Mouse (Mus musculus): ENCODE measurements around the gene Ppp2r3a. TPM values are rescaled to one million over a fixed set of nuclear protein-coding genes. Genes with fewer than 3 reads are reported as not detected.

Gene Ppp2r3a
- polyA plus RNA-seq (2015; fragmentation: Nextera tagmentation; extraction: Ambion mirVana): 16.4 and 17.5 TPM in 2 replicates

GRCm38 (mm10) chr9:101251644-101252337 lies at the start of gene Ppp2r3a:
Gene Ppp2r3a (minus strand): TSS chr9:101251795.
- ATAC-seq (replicated peaks; ENCODE audit: low FRiP score): peak; percentile 95

GRCm38 (mm10) chr9:101300441-101300935 lies 48.9 kb upstream of the Ppp2r3a start:
- no peak overlapping the region for H3K4me3 ChIP-seq (replicated peaks)
- 79% methylated on average over 4 of the region's 4 CpGs for WGBS

More at GRCm38 (mm10) chr9:101251644-101252337, at the start of gene Ppp2r3a:
- Histone ChIP-seq H3K4me2 (peak within 1 kb of the TSS; percentile 70), H3K4me3 (replicated peaks) (peak within 1 kb of the TSS; percentile 89), H3K27me3 (no peaks in the 10 kb centered on the region), H3K4me1 (peaks cover 27% of the 10 kb centered on the region), H3K9ac (peak within 1 kb of the TSS; percentile 87), H3K36me3 (no peaks in the 10 kb centered on the region), H3K27ac (peak within 1 kb of the TSS; percentile 98), H3K9me3 (replicated peaks) (no peaks in the 10 kb centered on the region)
- WGBS: 1% methylated on average over 29 of the region's 50 CpGs

GRCm38 (mm10) chr9:101291676-101292660 lies 40.4 kb upstream of the Ppp2r3a start:
- no peaks in the 10 kb centered on the region for H3K36me3 ChIP-seq
- peaks cover 6% of the 10 kb centered on the region; the same call in 1 of the 2 replicates for H3K4me1 ChIP-seq
- no peak overlapping the region for H3K27ac ChIP-seq
- H3K9me3 ChIP-seq (replicated peaks): no peaks in the 10 kb centered on the region
- no peak overlapping the region for H3K9ac ChIP-seq
- no peak overlapping the region for H3K4me2 ChIP-seq
- ATAC-seq (replicated peaks; ENCODE audit: low FRiP score): no peak
- no peaks in the 10 kb centered on the region for H3K27me3 ChIP-seq
- WGBS: 77% methylated on average over 19 of the region's 19 CpGs
- H3K4me3 ChIP-seq (replicated peaks): no peak overlapping the region

More at GRCm38 (mm10) chr9:101300441-101300935, 48.9 kb upstream of the Ppp2r3a start:
- H3K9ac ChIP-seq: no peak overlapping the region
- H3K36me3 ChIP-seq: no peaks in the 10 kb centered on the region
- H3K4me1 ChIP-seq: no peaks in the 10 kb centered on the region
- 0 out of 2 replicates have a peak, but pooled peaks have one; percentile 29 for ATAC-seq (replicated peaks; ENCODE audit: low FRiP score)
- H3K27ac ChIP-seq: peak overlapping the region; percentile 41; the same call in 1 of the 2 replicates
- no peaks in the 10 kb centered on the region for H3K27me3 ChIP-seq
- H3K9me3 ChIP-seq (replicated peaks): no peaks in the 10 kb centered on the region
- H3K4me2 ChIP-seq: no peak overlapping the region

- 0 out of 2 replicates have a peak overlapping the region, but pooled peaks have one; percentile 78 for H3K27ac ChIP-seq
- WGBS: 72% methylated on average over 1 of the region's 1 CpGs
- no peak for ATAC-seq (replicated peaks; ENCODE audit: low FRiP score)
- no peak overlapping the region for H3K9ac ChIP-seq
- no peaks in the 10 kb centered on the region for H3K36me3 ChIP-seq
- peaks cover 6% of the 10 kb centered on the region; the same call in 1 of the 2 replicates for H3K4me1 ChIP-seq
- no peak overlapping the region for H3K4me2 ChIP-seq
- no peaks in the 10 kb centered on the region for H3K27me3 ChIP-seq
- no peaks in the 10 kb centered on the region for H3K9me3 ChIP-seq (replicated peaks)
- no peak overlapping the region for H3K4me3 ChIP-seq (replicated peaks)
Observed at GRCm38 (mm10) chr9:101290876-101291275, 39.3 kb upstream of the Ppp2r3a start.

GRCm38 (mm10) chr9:101289750-101290149 lies 38.2 kb upstream of the Ppp2r3a start:
- Histone ChIP-seq H3K36me3 (no peaks in the 10 kb centered on the region), H3K27ac (peak overlapping the region; percentile 78), H3K9me3 (replicated peaks) (no peaks in the 10 kb centered on the region), H3K4me3 (replicated peaks) (peak overlapping the region; percentile 11; the same call in 1 of the 2 replicates), H3K9ac (no peak overlapping the region), H3K4me1 (peaks cover 6% of the 10 kb centered on the region; the same call in 1 of the 2 replicates), H3K4me2 (0 out of 2 replicates have a peak overlapping the region, but pooled peaks have one; percentile 20), H3K27me3 (no peaks in the 10 kb centered on the region)
- no peak for ATAC-seq (replicated peaks; ENCODE audit: low FRiP score)
- 76% methylated on average over 11 of the region's 11 CpGs for WGBS

- H3K36me3 ChIP-seq: no peaks in the 10 kb centered on the region
- H3K4me2 ChIP-seq: peak overlapping the region; percentile 20
- 83% methylated on average over 14 of the region's 14 CpGs for WGBS
- H3K4me3 ChIP-seq (replicated peaks): no peak overlapping the region
- peaks cover 6% of the 10 kb centered on the region; the same call in 1 of the 2 replicates for H3K4me1 ChIP-seq
- H3K9me3 ChIP-seq (replicated peaks): no peaks in the 10 kb centered on the region
- ATAC-seq (replicated peaks; ENCODE audit: low FRiP score): 0 out of 2 replicates have a peak, but pooled peaks have one; percentile 18
- H3K27ac ChIP-seq: peak overlapping the region; percentile 78
- H3K9ac ChIP-seq: no peak overlapping the region
- no peaks in the 10 kb centered on the region for H3K27me3 ChIP-seq
Observed at GRCm38 (mm10) chr9:101288901-101289647, 37.5 kb upstream of the Ppp2r3a start.

GRCm38 (mm10) chr9:101286766-101287165 lies 35.2 kb upstream of the Ppp2r3a start:
- H3K36me3 ChIP-seq: no peaks in the 10 kb centered on the region
- H3K9ac ChIP-seq: no peak overlapping the region
- no peak for ATAC-seq (replicated peaks; ENCODE audit: low FRiP score)
- WGBS: 84% methylated on average over 4 of the region's 4 CpGs
- H3K4me2 ChIP-seq: no peak overlapping the region
- no peak overlapping the region for H3K4me3 ChIP-seq (replicated peaks)
- 0 out of 2 replicates have a peak, but pooled peaks cover 4% of the 10 kb centered on the region for H3K4me1 ChIP-seq
- H3K27me3 ChIP-seq: no peaks in the 10 kb centered on the region
- H3K27ac ChIP-seq: no peak overlapping the region
- H3K9me3 ChIP-seq (replicated peaks): no peaks in the 10 kb centered on the region

- WGBS: 58% methylated on average over 4 of the region's 4 CpGs
- no peak overlapping the region for H3K9ac ChIP-seq
- ATAC-seq (replicated peaks; ENCODE audit: low FRiP score): no peak
- H3K9me3 ChIP-seq (replicated peaks): no peaks in the 10 kb centered on the region
- H3K36me3 ChIP-seq: no peaks in the 10 kb centered on the region
- no peak overlapping the region for H3K4me2 ChIP-seq
- no peak overlapping the region for H3K27ac ChIP-seq
- H3K27me3 ChIP-seq: no peaks in the 10 kb centered on the region
- H3K4me3 ChIP-seq (replicated peaks): no peak overlapping the region
- 0 out of 2 replicates have a peak, but pooled peaks cover 4% of the 10 kb centered on the region for H3K4me1 ChIP-seq
Observed at GRCm38 (mm10) chr9:101284049-101284448, 32.5 kb upstream of the Ppp2r3a start.

GRCm38 (mm10) chr9:101282651-101283050 lies 31.1 kb upstream of the Ppp2r3a start:
- Histone ChIP-seq H3K4me2 (no peak overlapping the region), H3K4me1 (0 out of 2 replicates have a peak, but pooled peaks cover 4% of the 10 kb centered on the region), H3K27ac (no peak overlapping the region), H3K36me3 (no peaks in the 10 kb centered on the region), H3K4me3 (replicated peaks) (no peak overlapping the region), H3K9ac (no peak overlapping the region), H3K9me3 (replicated peaks) (no peaks in the 10 kb centered on the region), H3K27me3 (no peaks in the 10 kb centered on the region)
- no peak for ATAC-seq (replicated peaks; ENCODE audit: low FRiP score)
- 77% methylated on average over 6 of the region's 6 CpGs for WGBS

GRCm38 (mm10) chr9:101281906-101282305 lies 30.3 kb upstream of the Ppp2r3a start:
- H3K27me3 ChIP-seq: no peaks in the 10 kb centered on the region
- 0 out of 2 replicates have a peak, but pooled peaks cover 4% of the 10 kb centered on the region for H3K4me1 ChIP-seq
- no peaks in the 10 kb centered on the region for H3K9me3 ChIP-seq (replicated peaks)
- 77% methylated on average over 4 of the region's 4 CpGs for WGBS
- H3K4me3 ChIP-seq (replicated peaks): no peak overlapping the region
- H3K27ac ChIP-seq: no peak overlapping the region
- H3K36me3 ChIP-seq: no peaks in the 10 kb centered on the region
- H3K9ac ChIP-seq: no peak overlapping the region
- ATAC-seq (replicated peaks; ENCODE audit: low FRiP score): no peak
- no peak overlapping the region for H3K4me2 ChIP-seq

GRCm38 (mm10) chr9:101281326-101281725 lies 29.7 kb upstream of the Ppp2r3a start:
- ATAC-seq (replicated peaks; ENCODE audit: low FRiP score): no peak
- H3K9me3 ChIP-seq (replicated peaks): no peaks in the 10 kb centered on the region
- no peak overlapping the region for H3K9ac ChIP-seq
- H3K36me3 ChIP-seq: no peaks in the 10 kb centered on the region
- H3K4me1 ChIP-seq: 0 out of 2 replicates have a peak, but pooled peaks cover 4% of the 10 kb centered on the region
- no peak overlapping the region for H3K4me3 ChIP-seq (replicated peaks)
- H3K27ac ChIP-seq: no peak overlapping the region
- H3K4me2 ChIP-seq: no peak overlapping the region
- WGBS: 91% methylated on average over 11 of the region's 11 CpGs
- H3K27me3 ChIP-seq: no peaks in the 10 kb centered on the region
